Mouse (Mus musculus) urinary bladder, postnatal 4 days (tissue): ENCODE data around the gene Cat.
A peak's percentile ranks its signal among the peaks of the same experiment; 100 is the strongest.

Experiments used
- DNase-seq, 2 experiments: peaks; one replicate each; pipeline ENCODE4 v3.0.0; 2021 to 2022; ENCODE audit warnings: low spot score in 2 of 2

The Cat gene

GRCm38 (mm10) chr2:103484617-103485401, at the start of gene Cat:
Cat (minus strand) TSS chr2:103485160.
- peak; percentile 95 to 97 for DNase-seq

- no peak for DNase-seq
Observed at GRCm38 (mm10) chr2:103525596-103525995, 40.6 kb upstream of the Cat start.

GRCm38 (mm10) chr2:103516472-103516871, 31.5 kb upstream of the Cat start:
- no peak for DNase-seq

GRCm38 (mm10) chr2:103515513-103516180, 30.7 kb upstream of the Cat start:
- DNase-seq: no peak

- no peak for DNase-seq
Observed at GRCm38 (mm10) chr2:103512066-103512795, 27.3 kb upstream of the Cat start.

- no peak for DNase-seq
Observed at GRCm38 (mm10) chr2:103511631-103512030, 26.7 kb upstream of the Cat start.

- DNase-seq: no peak
Observed at GRCm38 (mm10) chr2:103511042-103511441, 26.1 kb upstream of the Cat start.

- no peak for DNase-seq
Observed at GRCm38 (mm10) chr2:103507651-103508050, 22.7 kb upstream of the Cat start.

- no peak for DNase-seq
Observed at GRCm38 (mm10) chr2:103505956-103506355, 21.0 kb upstream of the Cat start.

- DNase-seq: no peak
Observed at GRCm38 (mm10) chr2:103504463-103504862, 19.5 kb upstream of the Cat start.

- no peak for DNase-seq
Observed at GRCm38 (mm10) chr2:103500769-103501168, 15.8 kb upstream of the Cat start.

GRCm38 (mm10) chr2:103495633-103496418, 10.9 kb upstream of the Cat start:
- no peak for DNase-seq

GRCm38 (mm10) chr2:103493827-103494226, 8.9 kb upstream of the Cat start:
- no peak for DNase-seq

GRCm38 (mm10) chr2:103492526-103492925, 7.6 kb upstream of the Cat start:
- no peak for DNase-seq

- DNase-seq: no peak
Observed at GRCm38 (mm10) chr2:103483986-103484520, 907 bp downstream of the Cat start.

- no peak for DNase-seq
Observed at GRCm38 (mm10) chr2:103483289-103483985, 1.5 kb downstream of the Cat start.

- DNase-seq: no peak
Observed at GRCm38 (mm10) chr2:103481314-103482231, 3.4 kb downstream of the Cat start.

- no peak for DNase-seq
Observed at GRCm38 (mm10) chr2:103480871-103481270, 4.1 kb downstream of the Cat start.

GRCm38 (mm10) chr2:103480240-103480639, 4.7 kb downstream of the Cat start:
- no peak for DNase-seq

- no peak for DNase-seq
Observed at GRCm38 (mm10) chr2:103478326-103478725, 6.6 kb downstream of the Cat start.
